Mouse (Mus musculus) thymus, postnatal 4 days (tissue): ENCODE data around the gene Gm40193.

ENCODE experiments used
- DNase-seq: peaks from one replicate; pipeline ENCODE4 v3.0.0; 2021

Gm40193 gene

GRCm38 (mm10) chr11:70502018-70502417, 30.7 kb downstream of the Gm40193 start:
- DNase-seq, result no peak

DNA sequence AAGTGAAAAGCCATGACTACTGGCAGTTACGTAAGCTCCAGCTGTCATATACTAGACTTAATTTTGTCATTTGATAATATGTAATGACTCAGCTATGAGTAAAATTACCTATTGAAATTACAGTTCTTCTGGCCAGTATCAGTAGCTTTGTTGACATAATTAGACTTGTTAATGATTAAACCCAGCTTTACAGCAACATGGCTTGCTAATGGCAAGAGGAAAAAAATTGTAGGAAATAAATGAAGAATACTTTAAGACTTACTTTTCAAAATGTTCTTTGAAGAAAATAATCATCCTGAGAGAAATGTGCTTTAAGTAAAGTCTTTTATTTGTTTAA, 32.3 kb downstream of the Gm40193 start:
- DNase-seq, result no peak

GRCm38 (mm10) chr11:70499566-70500475, 32.9 kb downstream of the Gm40193 start:
- no peak for DNase-seq

DNA sequence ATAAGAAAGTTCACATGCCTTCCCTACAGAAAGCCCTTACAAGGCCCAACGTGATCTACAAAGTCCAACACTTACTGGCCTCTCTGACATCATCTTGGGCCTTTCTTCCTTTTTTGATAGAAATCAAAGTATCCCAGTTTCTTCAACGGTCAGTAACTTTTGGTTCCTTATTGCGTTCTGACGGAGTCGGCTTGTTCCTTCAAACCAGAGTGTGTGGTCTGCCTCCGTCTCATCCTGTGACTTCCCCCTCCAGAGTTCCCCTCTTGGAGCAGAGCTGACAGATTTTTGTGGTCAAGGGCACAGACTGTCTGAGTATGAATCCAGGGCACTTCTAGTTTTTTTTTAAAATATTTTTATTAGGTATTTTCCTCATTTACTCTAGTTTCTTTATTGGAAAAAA, 43.1 kb downstream of the Gm40193 start:
- no peak for DNase-seq

DNA sequence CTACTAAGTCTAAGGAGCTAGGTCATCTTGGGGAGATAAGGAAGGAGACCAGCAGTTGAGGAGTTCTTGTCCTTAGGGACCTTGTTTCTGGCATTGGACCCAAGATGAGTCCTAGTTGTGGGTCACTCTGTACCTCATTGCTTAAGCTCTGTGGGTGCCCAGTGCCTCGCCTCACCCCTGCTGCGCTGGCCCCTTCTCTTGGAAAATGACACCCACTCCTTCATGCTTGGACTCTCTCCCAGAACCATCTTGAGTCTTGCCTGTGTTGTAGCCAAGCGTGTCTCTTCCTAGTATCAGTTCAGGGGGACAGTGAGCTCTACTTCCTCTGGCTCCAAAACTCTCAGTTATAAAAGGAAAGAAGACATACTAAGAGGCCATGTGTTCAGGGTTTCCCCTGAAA, 43.6 kb downstream of the Gm40193 start:
- DNase-seq, result no peak

DNA sequence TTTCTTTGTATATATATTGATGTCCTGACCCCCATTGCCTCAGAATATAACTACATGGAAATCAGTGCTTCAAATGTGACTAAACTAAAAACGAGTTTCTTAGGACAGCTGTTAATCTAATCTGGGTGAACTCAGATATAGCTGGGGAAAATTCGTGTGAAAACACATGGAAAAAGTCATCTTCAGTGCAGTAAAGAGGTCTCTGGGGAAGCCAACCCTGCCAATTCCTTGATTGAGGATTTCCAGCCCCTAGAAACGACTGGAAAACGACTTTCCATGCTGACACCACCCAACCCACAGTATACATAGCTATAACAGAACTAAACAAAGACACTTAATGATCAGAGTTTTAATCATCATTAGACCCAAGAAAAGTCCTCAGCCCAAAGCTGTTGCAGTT, 44.9 kb downstream of the Gm40193 start:
- no peak for DNase-seq

- DNase-seq, result no peak
These were observed 47.2 kb downstream of the Gm40193 start for GRCm38 (mm10) chr11:70485498-70485897.
